In genomic region chr7:144458881-144459280, GRCm38 (mm10) we compare ENCODE assay signal across 13 mouse cellular contexts.
"Had no signal": no experiment of that assay in that cellular context is flagged by ENCODE, and none has a peak within 500 bp of the region (broad histone marks: within the 10 kb centered on the region; RNA-seq: fewer than 3 reads in every experiment).

No protein-coding gene starts in this region.

- H3K4me1 ChIP-seq: limb, embryonic 13.5 days; midbrain, embryonic 12.5 days; stomach, embryonic 15.5 days had no signal

- H3K4me3 ChIP-seq: limb, embryonic 13.5 days; midbrain, embryonic 12.5 days; stomach, embryonic 15.5 days had no signal

- DNase-seq: kidney, adult 9 months; kidney, postnatal 36 days; left cerebral cortex, postnatal 4 days; lung, adult 18-20 months; right cerebral cortex, postnatal 4 days; spleen, adult 18-20 months; thymus, adult 2 months; thymus, postnatal 25 days had no signal

- H3K27me3 ChIP-seq: limb, embryonic 13.5 days; midbrain, embryonic 12.5 days; stomach, embryonic 15.5 days had no signal

- H3K27ac ChIP-seq: kidney, postnatal 0 days; limb, embryonic 13.5 days; liver, embryonic 14.5 days; midbrain, embryonic 12.5 days; stomach, embryonic 15.5 days had no signal
